Mouse (Mus musculus): ENCODE measurements around the gene Pxn. TPM values are rescaled to one million over a fixed set of nuclear protein-coding genes. Genes with fewer than 3 reads are reported as not detected.
"Not testable (repeated sequence)": the region's sequence is repeated elsewhere in the genome, so short reads cannot be mapped to it uniquely, and the experiment has no call there.

Pxn gene
- polyA plus RNA-seq, 1 experiment: 46.8 TPM

DNA sequence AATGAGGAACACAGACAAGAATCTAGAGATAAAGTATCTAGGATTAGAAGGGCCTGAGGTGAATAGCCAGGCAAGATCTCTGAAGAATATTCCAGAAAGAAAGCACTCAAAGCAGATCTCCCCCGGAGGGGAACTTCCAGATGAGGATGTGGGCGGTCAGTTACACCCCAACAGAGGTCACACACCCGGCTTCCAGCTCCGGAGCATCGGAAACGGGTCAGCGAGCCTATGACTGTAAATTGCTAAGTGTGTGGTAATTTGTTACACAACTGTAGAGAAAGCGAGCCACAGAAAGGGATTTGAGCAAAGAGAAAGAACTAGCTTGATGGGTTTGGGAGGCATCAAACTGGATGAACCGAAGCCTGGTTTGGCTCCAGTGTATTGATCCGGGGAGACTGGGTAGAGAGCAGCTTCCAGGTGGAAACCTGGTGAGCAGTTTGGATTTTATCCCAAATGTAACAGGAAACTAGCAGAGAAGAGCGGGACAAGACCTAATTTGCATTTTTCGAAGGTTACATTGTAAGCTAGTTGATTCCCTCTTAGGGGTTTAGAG lies 6.0 kb upstream of the Pxn start:
- no peak for TF ChIP-seq FOSL1 (IDR thresholded peaks at IDR 0.05; ENCODE audit: insufficient read depth, low read length, poor library complexity, severe bottlenecking)

GRCm38 (mm10) chr5:115503035-115503434 lies 3.4 kb upstream of the Pxn start:
- Histone ChIP-seq H3K36me3 (ENCODE audit: control insufficient read depth, insufficient read depth) (no peaks in the 10 kb centered on the region), H3K27me3 (ENCODE audit: control insufficient read depth, insufficient read depth, insufficient read length) (no peaks in the 10 kb centered on the region), H3K79me3 (ENCODE audit: low read depth) (peaks cover 12% of the 10 kb centered on the region), H3K4me3 (ENCODE audit: insufficient read depth, poor library complexity, severe bottlenecking) (no peak overlapping the region), H3K79me2 (ENCODE audit: control insufficient read depth, insufficient read depth) (peaks cover 15% of the 10 kb centered on the region), H3ac (ENCODE audit: control insufficient read depth, insufficient read length, low read depth) (no peak overlapping the region)
- TF ChIP-seq USF1 (IDR thresholded peaks at IDR 0.05; ENCODE audit: low read depth) (peak; percentile 77), CTCF (IDR thresholded peaks at IDR 0.05; ENCODE audit: control insufficient read depth, insufficient read depth, insufficient read length) (no peak)

More for the DNA sequence above, 6.0 kb upstream of the Pxn start:
- Histone ChIP-seq H3ac (ENCODE audit: control insufficient read depth, insufficient read length, low read depth) (no peak overlapping the region), H3K36me3 (ENCODE audit: control insufficient read depth, insufficient read depth) (no peaks in the 10 kb centered on the region), H3K79me2 (ENCODE audit: control insufficient read depth, insufficient read depth) (no peaks in the 10 kb centered on the region), H3K4me3 (ENCODE audit: insufficient read depth, poor library complexity, severe bottlenecking) (no peak overlapping the region), H3K27me3 (ENCODE audit: control insufficient read depth, insufficient read depth, insufficient read length) (no peaks in the 10 kb centered on the region), H3K79me3 (ENCODE audit: low read depth) (no peaks in the 10 kb centered on the region)

- H3K27me3 ChIP-seq (ENCODE audit: control insufficient read depth, insufficient read depth, insufficient read length); H3K36me3 ChIP-seq (ENCODE audit: control insufficient read depth, insufficient read depth); H3ac ChIP-seq (ENCODE audit: control insufficient read depth, insufficient read length, low read depth); H3K4me3 ChIP-seq (ENCODE audit: insufficient read depth, poor library complexity, severe bottlenecking): not testable (repeated sequence)
- peaks cover 38% of the 10 kb centered on the region for H3K79me3 ChIP-seq (ENCODE audit: low read depth)
- peaks cover 41% of the 10 kb centered on the region for H3K79me2 ChIP-seq (ENCODE audit: control insufficient read depth, insufficient read depth)
Observed at GRCm38 (mm10) chr5:115505617-115506016, 859 bp upstream of the Pxn start.

- Histone ChIP-seq H3ac (ENCODE audit: control insufficient read depth, insufficient read length, low read depth) (peak overlapping the region; percentile 87), H3K36me3 (ENCODE audit: control insufficient read depth, insufficient read depth) (no peaks in the 10 kb centered on the region), H3K79me2 (ENCODE audit: control insufficient read depth, insufficient read depth) (peaks cover 59% of the 10 kb centered on the region), H3K4me3 (ENCODE audit: insufficient read depth, poor library complexity, severe bottlenecking) (peak overlapping the region; percentile 78), H3K27me3 (ENCODE audit: control insufficient read depth, insufficient read depth, insufficient read length) (no peaks in the 10 kb centered on the region), H3K79me3 (ENCODE audit: low read depth) (peaks cover 54% of the 10 kb centered on the region)
- TF ChIP-seq MYOD1 (IDR thresholded peaks at IDR 0.05; ENCODE audit: control insufficient read depth, insufficient read length, low read depth): no peak
Observed at GRCm38 (mm10) chr5:115507267-115507980, 948 bp downstream of the Pxn start.

GRCm38 (mm10) chr5:115507981-115508858 lies 1.7 kb downstream of the Pxn start:
- Histone ChIP-seq H3K79me2 (ENCODE audit: control insufficient read depth, insufficient read depth) (peaks cover 67% of the 10 kb centered on the region), H3ac (ENCODE audit: control insufficient read depth, insufficient read length, low read depth) (peak overlapping the region; percentile 34), H3K27me3 (ENCODE audit: control insufficient read depth, insufficient read depth, insufficient read length) (no peaks in the 10 kb centered on the region), H3K36me3 (ENCODE audit: control insufficient read depth, insufficient read depth) (no peaks in the 10 kb centered on the region), H3K4me3 (ENCODE audit: insufficient read depth, poor library complexity, severe bottlenecking) (peak overlapping the region; percentile 78), H3K79me3 (ENCODE audit: low read depth) (peaks cover 62% of the 10 kb centered on the region)
- TF ChIP-seq FOSL1 (IDR thresholded peaks at IDR 0.05; ENCODE audit: insufficient read depth, low read length, poor library complexity, severe bottlenecking): no peak
- TF ChIP-seq CTCF (IDR thresholded peaks at IDR 0.05; ENCODE audit: control insufficient read depth, insufficient read depth, insufficient read length): no peak
- TF ChIP-seq CEBPB (IDR thresholded peaks at IDR 0.05; ENCODE audit: low read depth): no peak
- TF ChIP-seq USF1 (IDR thresholded peaks at IDR 0.05; ENCODE audit: low read depth): no peak
- no peak for TF ChIP-seq MYOD1 (IDR thresholded peaks at IDR 0.05; ENCODE audit: control insufficient read depth, insufficient read length, low read depth)
- no peak for TF ChIP-seq MYOG (IDR thresholded peaks at IDR 0.05; ENCODE audit: control insufficient read depth, extremely low read depth, insufficient read length)
- no peak for TF ChIP-seq MAX (IDR thresholded peaks at IDR 0.05)

DNA sequence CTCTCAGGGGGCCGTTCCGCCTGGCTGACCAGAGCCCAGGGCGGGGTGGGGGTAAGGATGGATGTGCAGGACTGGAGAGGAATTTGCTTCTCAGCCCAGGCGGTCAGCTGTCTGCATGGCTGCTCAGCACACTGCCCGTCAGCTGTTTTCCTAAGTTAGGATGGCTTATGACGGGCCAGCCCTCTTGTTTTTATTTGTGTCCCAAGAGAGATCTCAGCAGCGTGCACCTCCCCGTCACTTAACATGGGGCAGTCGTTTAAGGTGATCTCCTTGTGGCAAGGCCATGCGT lies 2.3 kb downstream of the Pxn start:
- Histone ChIP-seq H3K36me3 (ENCODE audit: control insufficient read depth, insufficient read depth) (no peaks in the 10 kb centered on the region), H3K79me3 (ENCODE audit: low read depth) (peaks cover 68% of the 10 kb centered on the region), H3ac (ENCODE audit: control insufficient read depth, insufficient read length, low read depth) (peak overlapping the region; percentile 19), H3K79me2 (ENCODE audit: control insufficient read depth, insufficient read depth) (peaks cover 73% of the 10 kb centered on the region), H3K4me3 (ENCODE audit: insufficient read depth, poor library complexity, severe bottlenecking) (peak overlapping the region; percentile 78), H3K27me3 (ENCODE audit: control insufficient read depth, insufficient read depth, insufficient read length) (no peaks in the 10 kb centered on the region)
- TF ChIP-seq MYOG (IDR thresholded peaks at IDR 0.05; ENCODE audit: control insufficient read depth, extremely low read depth, insufficient read length) (no peak), MYOD1 (IDR thresholded peaks at IDR 0.05; ENCODE audit: control insufficient read depth, insufficient read length, low read depth) (no peak), FOSL1 (IDR thresholded peaks at IDR 0.05; ENCODE audit: insufficient read depth, low read length, poor library complexity, severe bottlenecking) (no peak), MAX (IDR thresholded peaks at IDR 0.05) (no peak), CEBPB (IDR thresholded peaks at IDR 0.05; ENCODE audit: low read depth) (no peak), CTCF (IDR thresholded peaks at IDR 0.05; ENCODE audit: control insufficient read depth, insufficient read depth, insufficient read length) (no peak), USF1 (IDR thresholded peaks at IDR 0.05; ENCODE audit: low read depth) (no peak)
